Mouse (Mus musculus) ZHBTc4 (cell line): ENCODE data around the gene Ndst2.
"Not testable (repeated sequence)": the region's sequence is repeated elsewhere in the genome, so short reads cannot be mapped to it uniquely, and the experiment has no call there.

Experiments used
- DNase-seq: peaks from one replicate; pipeline ENCODE4 v3.0.0-alpha.2; 2011; ENCODE audit warnings: low read depth, low spot score

Ndst2 gene

DNA sequence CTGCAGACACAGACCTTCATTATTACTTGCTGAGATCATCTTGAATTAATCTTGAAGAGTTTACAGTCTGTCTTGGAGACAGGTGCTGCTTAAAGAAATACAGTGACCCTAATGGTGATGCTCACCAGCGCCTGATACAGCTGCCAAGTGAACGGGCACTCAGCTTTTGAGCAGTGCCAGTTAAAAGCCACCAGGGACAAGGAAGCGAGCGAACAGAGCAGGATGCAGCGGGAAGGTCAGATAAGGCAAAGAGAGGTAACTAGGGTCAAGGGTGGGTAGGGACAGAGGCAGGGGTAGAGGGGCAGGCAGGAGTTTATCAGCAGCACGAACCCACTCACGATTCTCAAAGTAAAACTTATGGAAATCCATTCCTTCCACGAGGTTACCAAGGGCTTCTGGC, 4.1 kb upstream of the Ndst2 start:
- DNase-seq: no peak

DNA sequence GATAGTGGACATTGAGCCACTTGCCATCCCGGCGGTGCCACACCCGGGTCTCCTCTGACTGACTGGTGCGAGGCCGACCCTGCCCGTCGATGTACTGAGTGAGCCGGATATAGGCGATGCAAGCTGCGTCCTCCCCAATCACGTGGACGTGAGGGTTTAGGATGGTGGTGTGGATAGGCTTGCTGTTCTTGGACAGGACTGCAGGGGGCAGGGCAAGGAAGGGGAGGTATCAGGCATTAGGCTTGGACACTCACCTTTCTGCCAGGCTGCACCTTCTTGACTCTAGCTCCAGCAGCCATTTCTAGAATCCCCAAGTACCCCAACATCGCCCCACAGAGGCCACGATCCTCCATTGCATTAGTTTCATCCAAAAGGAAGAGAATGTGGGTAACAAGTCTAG, 2.9 kb upstream of the Ndst2 start:
- DNase-seq: peak; percentile 95

DNA sequence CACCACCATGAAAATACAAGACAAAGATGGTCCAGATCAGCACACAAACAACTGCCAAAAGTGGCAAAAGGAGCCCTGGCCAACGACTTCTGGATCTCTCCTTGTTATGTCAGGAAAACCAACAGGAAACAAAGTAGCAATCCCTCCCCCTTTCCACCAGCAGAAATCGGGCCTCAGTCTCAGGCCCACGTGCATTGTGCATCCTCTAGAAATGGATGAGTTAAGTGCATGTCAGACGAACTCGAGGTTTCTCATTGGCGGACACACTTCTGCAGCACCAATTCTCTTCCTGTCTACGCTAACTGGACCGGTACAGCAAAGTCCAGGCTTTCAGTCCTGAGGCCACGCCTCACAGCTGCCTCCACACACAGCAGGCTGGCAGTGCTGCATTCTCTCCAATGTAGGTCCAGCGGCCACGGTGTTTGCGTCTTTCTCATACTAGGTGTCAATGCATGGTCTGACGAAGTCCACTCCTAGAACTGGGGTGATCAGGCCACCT, 1.6 kb upstream of the Ndst2 start:
- DNase-seq: no peak

DNA sequence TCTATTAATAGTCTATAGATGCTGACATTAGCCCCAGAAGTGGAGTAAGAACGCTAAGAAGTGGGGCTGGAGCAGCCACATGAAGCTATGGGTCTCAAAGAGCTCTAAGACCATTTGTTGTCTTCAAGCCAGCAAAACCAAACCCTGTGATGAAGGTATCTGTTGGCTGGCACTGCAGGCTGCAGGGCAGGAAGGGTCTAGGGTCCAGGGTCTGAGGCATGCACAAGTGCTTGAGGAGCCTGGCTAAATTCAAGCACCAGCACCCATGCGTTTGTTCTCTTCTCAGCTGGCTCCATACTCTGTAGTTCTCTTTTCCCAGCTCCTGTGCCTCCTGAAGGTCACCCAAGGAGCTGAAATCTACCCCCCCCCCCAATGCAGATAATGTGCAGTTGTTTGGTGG, 690 bp upstream of the Ndst2 start:
- no peak for DNase-seq

DNA sequence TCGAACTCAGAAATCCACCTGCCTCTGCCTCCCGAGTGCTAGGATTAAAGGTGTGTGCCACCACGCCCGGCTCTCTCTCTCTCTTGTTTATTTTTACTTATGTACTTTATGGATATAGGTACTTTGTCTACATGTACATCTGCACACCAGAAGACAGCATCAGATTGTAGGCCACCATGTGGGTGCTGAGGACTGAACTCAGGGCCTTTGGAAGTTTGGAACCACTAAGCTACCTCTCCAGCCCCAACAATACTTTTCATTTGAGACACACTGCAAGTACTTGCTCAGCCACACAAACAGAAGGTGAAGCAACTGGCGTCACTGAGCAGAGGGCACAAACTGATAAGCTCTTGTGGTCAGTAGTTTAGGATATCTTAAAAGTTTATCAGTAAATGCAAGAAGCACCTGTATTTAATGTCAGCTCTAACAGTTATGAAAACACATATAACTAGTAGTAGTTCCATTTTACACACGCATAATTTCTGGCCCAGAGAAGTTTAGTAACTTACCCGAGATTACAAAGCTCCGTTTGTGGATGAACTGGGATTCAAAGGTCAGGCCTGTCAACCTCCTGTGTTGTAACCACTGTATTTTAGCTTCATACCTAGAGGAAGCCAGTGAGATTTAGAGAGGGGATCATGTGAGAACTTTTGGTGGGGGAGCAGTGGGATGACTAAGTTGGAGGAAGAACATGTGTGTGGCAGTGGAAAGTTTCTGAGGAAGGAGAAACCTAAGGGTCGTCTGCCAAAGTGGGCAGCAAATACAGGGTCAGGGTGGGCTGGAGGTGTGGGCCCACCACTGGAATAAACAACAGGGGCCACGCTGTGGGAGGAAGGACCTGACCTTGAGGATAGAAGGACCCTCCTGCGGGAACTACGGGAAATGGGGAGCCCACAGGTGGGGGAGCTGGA, 1.1 kb downstream of the Ndst2 start:
- DNase-seq: no peak

DNA sequence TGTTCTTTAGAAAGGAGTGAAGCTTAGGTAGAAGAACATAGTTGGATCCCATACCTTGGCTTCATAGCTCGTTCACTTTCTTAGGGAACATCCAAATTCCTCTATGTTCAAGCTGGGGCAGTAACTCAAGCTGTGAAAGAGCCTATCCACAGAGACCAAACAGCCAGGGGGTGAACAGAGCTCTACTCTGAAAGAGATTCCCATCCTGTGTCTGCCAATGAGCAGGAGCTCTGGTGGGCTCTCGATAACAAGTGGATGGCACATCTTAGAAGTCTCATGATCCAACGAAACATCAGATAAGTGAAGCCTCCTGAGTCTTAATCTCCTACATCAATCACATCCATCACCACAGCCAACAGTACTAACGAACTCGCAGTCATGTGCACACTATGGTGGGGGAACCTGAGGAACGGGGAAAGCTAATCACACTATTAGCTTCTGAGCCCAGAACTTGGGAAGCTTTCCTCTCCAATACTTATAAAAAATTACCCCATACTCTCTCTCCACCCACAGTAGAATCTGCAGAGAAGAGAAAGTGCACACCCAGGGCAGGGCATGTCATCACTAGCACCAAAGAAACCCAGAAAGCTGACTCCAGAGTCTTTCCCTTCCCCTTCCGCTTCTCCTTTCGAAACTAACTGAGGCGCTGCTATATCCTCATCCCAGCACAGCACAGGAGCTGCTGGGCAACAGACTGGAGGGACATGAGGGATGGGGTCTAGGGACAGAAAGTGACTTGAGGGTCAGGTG, 3.3 kb downstream of the Ndst2 start:
- DNase-seq: no peak

DNA sequence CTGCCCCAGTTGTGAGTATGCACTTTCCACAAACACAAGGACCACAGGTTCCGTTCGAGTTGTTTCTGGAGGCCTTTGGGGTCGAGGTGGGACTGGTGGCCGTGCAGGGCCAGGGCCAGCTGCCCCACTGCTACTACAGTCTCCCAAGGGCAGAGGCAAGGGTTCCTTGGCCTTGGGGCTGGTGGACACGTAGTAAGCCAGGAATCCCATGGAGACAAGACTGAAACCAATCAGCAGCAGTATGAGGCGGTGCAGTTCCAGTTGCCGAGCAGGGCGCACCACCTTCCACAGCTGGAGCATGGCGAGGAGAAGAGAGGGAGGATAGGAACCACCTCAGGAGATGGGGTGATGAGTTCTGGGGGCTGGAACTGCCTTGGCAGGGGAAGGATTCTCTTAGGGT, 4.5 kb downstream of the Ndst2 start:
- DNase-seq: no peak

DNA sequence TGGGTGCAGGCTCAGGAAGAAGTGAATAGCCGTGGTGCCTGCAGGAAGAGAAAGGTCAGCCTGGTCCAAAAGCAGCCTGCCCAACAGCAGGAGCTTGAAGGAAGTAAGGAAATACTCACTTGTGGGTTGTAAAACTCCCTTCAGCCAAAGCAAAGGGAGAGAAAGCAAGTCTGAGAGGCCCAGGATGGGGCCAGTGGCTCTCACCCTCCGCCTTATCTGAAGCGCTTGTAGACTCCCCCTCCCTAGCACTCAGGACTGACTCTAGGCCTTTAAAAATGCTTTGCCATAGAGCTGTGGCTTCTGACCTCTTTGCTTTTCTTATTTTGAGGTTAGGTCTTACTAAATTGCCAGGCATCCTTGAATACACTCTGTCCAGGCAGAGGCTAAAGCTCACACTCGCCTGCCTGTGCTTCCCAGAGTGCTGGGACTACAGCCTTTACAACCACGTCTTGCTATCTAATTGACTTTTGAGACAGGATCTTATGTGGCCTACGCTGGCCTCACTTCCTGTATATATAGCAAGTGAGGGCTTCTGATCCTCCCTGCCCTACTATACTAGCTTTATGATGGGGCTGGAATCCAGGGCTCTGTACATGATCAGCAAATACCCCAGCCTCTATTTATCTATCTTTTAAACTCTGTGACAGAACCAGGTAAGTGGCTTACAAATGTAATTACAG, 8.6 kb downstream of the Ndst2 start:
- DNase-seq: no peak

DNA sequence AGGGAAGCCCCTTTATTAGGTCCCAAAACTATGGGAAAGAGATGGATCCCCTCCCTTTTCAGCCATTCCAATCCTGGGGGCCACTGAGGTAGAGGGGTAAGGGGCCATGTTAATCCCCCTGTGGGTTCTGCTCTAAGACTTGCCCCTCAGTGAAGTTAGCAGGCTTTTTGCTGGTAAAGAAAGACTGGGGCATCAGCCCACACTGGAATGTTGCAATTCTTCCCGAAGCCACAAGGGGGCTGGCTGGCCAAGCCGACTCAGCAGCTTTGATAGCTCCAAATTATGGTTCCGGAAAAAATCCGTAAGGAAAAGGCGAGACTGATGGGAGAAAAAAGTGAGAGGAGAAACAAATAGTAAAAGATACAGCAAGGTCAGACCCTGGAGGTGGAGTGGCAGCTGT, 10.3 kb downstream of the Ndst2 start:
- peak; percentile 69 for DNase-seq

DNA sequence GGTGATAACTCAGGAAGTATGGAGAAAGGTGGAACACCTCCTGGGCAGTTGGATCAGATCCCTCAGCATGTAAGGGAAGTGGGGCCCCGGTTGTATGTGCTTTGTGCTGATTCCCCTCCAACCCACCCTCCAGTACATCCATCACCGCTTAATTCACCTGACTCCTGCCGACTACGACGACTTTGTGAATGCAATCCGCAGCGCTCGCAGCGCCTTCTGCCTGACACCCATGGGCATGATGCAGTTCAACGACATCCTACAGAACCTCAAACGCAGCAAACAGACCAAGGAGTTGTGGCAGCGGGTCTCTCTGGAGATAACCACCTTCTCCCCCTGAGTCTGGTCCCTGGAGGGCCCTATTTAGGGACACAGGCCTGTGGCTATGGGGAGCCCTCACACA, 11.4 kb downstream of the Ndst2 start:
- DNase-seq: no peak

DNA sequence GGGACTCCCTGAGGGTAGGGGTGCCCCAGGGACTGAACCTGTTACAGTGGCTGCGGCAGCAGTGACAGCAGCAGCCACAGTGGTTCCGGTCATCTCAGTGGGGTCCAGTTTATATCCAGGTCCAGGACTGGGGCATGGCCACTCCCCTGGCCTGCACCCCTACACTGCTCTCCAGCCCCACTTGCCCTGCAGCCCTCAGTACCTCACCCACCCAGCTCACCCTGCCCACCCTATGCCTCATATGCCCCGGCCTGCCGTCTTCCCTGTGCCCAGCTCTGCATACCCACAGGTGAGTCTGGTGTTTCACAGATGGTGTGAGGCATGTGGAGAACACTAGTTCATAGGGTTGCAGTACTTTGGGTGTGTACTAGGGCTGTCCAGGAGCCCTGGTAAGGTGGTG, 13.0 kb downstream of the Ndst2 start:
- DNase-seq: no peak

DNA sequence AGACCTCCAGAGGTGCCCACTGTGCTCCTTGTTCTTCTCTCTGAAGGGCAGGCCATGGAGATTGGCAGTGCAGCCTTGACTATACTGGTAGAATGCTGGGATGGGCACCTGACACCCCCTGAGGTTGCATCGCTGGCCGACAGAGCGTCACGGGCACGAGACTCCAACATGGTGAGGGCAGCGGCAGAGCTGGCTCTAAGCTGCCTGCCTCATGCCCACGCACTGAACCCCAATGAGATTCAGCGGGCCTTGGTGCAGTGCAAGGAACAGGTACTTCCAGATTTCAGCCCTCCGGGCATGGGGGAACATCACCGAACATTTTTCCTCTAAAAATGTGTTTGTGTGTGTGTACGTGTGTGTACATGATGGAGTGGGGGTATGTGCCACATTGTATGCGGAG, 14.6 kb downstream of the Ndst2 start:
- no peak for DNase-seq

DNA sequence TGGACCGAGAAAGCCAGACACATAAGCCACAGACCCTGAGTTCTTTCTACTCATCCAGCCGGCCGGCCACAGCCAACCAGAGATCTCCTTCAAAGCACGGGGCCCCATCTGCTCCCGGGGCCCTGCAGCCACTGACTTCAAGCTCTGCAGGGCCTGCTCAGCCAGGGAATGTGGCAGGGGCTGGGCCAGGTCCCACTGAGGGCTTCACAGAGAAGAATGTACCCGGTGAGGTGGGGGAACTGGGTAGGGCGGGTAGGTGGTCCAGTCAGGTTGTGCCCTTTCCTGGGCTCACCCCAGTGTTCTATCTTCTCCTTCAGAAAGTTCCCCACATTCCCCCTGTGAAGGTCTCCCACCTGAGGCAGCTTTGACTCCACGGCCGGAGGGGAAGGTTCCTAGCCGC, 15.9 kb downstream of the Ndst2 start:
- no peak for DNase-seq

DNA sequence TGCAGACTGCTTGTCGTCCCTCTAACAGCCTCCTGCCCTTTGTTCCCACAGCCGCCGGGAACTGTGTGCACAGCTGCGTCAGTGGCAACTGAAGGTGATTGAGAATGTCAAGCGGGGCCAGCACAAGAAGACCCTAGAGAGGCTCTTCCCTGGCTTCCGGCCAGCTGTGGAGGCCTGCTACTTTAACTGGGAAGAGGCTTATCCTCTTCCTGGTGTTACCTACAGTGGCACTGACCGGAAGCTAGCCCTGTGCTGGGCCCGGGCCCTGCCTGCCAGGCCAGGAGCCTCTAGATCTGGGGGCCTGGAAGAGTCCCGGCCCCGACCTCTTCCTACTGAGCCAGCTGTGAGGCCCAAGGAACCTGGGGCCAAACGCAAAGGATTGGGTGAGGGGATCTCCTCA, 20.5 kb downstream of the Ndst2 start:
- peak; percentile 28 for DNase-seq

DNA sequence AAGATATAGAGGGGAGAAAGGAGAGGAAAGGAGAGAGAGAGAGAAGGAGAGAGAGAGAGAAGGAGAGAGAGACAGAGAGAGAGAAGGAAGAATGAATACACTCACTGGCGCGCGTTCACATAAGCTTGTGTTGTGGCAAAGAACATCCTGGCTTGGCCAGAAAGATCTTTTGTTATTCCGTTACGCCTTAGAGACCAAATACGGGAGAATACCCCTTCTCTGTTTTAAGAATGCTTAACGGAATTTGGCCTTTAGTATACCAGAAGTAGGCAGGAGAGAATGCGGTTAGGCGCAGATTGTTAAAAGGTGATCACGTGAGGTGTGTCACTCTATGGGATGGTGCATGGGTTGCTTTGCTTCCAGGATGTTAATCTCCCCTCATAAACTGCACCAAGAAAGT, 26.1 kb downstream of the Ndst2 start:
- peak; percentile 23 for DNase-seq

DNA sequence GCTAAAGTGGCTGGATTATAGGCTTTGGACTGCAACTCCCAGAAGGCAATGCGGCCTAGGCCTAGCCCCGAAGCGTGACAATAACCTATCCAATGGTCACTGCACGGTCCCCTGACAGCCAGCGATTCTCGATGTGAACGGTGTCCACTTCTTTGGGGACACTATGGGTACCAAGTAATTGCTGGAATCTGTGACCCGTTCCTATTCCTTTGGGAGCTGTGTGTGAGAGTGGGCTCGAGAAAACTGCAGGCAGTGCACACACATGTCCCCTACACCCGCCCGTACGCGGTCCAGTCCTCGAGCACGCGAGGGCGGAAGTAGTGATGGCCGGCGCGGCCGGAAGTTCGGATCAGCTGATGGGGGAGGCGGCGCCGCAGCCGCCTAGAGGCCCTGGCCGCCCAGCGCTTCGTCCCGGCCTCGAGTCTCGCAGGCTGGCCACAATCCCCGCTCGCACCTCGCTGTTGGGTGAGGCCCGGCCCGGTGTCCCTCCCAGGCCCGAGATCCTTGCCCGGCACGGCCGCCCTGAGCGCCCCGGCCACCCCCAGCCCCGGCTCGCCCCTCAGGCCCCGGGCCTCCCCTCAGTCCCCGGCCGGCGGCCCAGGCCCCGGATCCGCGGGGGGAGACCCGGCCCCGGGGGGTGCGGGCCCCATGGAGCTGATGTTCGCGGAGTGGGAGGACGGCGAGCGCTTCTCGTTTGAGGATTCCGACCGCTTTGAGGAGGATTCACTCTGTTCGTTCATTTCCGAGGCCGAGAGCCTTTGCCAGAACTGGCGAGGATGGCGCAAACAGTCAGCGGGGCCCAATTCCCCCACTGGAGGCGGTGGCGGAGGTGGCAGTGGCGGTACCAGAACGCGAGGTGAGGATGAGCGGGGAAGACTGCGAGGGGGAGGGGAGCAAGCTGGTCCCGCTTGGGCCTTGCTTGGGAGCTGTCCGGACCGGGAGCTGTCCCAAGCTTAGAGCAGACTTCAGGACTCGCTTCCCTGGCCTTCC, 26.9 kb downstream of the Ndst2 start, which contains the start of gene Zswim8:
Gene Zswim8 (plus strand): TSS at position 352 of the 990 bp plus-strand sequence.
- peak; percentile 75 for DNase-seq

DNA sequence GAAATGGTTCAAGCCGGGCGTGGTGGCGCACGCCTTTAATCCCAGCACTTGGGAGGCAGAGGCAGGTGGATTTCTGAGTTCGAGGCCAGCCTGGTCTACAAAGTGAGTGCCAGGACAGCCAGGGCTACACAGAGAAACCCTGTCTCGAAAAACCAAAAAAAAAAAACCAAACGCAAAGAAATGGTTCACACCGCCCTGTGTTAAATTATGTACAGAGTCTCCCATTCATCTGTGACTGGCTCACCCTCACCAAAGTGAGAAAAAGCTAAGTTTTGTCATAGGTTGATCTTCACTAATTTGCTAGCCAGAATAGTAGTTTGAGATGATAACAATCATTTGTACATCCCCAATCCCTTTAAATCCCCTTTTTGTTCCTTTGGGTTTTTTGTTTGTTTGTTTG, 30.9 kb downstream of the Ndst2 start:
- DNase-seq: not testable (repeated sequence)

DNA sequence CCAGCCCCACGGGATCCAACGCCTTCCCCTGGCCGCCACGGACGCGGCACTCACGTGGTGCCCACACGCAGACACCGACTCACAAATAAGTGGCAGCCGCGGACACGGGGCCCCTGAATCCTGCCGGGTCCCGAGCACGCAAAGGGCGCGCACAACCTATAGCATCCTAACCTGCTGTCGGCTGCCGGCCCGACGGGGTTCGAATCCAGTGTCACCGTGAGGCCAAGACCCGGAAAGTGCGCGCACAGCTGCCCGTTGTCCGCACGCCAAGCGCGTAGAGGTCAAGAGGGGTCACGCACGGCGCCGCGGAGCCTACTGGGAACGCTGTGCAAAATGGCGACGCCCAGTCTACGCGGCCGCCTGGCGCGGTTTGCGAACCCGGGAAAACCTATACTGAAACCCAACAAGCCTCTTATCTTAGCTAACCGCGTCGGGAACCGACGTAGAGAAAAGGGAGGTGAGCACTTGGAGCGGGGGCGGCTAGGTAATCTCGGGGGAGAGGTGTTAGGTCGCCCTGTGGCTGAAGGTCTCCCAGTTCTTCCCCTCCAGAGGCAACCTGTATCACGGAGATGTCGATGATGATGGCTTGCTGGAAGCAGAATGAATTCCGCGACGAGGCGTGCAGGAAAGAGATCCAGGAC, 31.5 kb downstream of the Ndst2 start, which contains the start of gene Chchd1:
Gene Chchd1 (plus strand): TSS at position 266 of the 641 bp plus-strand sequence.
- peak; percentile 93 for DNase-seq

DNA sequence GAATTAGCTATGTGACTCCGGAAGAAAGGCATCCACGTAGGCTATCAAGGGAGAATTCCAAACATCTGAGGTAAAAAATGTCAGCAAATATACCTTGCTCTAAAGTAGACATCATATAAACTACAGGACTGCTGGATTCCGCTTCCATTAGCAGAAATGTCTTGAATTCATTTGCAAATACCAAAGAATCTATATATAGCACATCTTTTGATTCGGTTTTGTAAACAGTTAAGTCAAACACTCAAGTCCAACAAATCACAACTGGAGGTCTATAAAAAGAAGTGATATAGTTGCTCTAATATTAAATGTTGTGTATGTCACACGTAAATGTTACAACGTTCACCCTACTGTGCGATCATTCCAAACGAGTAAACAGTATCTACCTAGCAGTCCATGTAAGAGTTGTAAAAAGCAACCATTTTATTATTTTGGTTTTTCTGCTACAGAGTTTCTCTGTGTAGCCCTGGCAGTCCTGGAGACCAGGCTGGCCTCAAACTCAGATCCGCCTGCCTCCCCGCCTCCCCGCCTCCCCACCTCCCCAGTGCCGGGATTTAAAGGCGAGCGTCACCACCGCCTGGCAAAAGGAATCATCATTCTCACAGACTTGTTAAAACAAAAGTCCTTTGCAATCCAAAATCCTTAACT, 32.1 kb downstream of the Ndst2 start:
- peak; percentile 14 for DNase-seq

DNA sequence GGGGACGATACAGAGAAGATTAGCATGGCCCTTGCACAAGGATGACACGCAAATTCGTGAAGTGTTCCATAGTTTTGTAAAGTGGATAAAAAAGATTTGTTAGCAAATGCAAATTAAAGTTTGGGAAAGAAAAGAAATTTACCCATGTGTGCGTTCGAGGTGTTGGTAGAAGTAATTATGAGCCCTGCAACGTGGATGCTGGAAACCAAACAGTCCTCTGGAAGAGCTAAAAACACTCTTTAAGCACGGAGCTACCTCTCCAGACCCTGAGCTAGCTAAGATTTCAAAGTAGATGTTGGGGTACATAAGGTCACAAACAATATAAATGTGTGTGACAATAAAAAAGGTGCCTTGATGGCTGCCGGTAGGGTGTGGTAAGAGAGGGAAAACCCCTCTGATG, 32.8 kb downstream of the Ndst2 start:
- DNase-seq: no peak
